Mouse (Mus musculus) olfactory bulb, adult 2 months (tissue): ENCODE data around the gene Med13l.

Source experiments
- CTCF ChIP-seq: fragments of 200-500 bp; IDR thresholded peaks from 2 replicates; pipeline ENCODE4 v1.5.1; 2012; ENCODE audit warnings: low read depth, mild to moderate bottlenecking, low read length, moderate library complexity; ENCODE audit not compliant: insufficient read depth
- POLR2A ChIP-seq: fragments of 200-500 bp; IDR thresholded peaks from 2 replicates; pipeline ENCODE4 v1.6.1; 2012; ENCODE audit warnings: mild to moderate bottlenecking, low read depth, low read length, moderate library complexity; ENCODE audit not compliant: insufficient read depth

- no peak for TF ChIP-seq CTCF
- TF ChIP-seq POLR2A = no peak
These were observed 147.0 kb downstream of the Med13l start for GRCm38 (mm10) chr5:118707501-118707900.
